Mouse (Mus musculus): ENCODE results near the gene Myo1e. TPM values are rescaled to one million over a fixed set of nuclear protein-coding genes. Genes with fewer than 3 reads are reported as not detected.

Myo1e gene
- polyA plus RNA-seq, 1 experiment from 2014 or later: 15.7 TPM

- no peak for ATAC-seq (ENCODE audit: low FRiP score, low TSS enrichment)
- TF ChIP-seq EP300 (optimal IDR thresholded peaks at IDR 0.05) (no peak), CTCF (IDR thresholded peaks at IDR 0.05; ENCODE audit: low read depth) (no peak)
- Histone ChIP-seq H3K4me3 (ENCODE audit: low read depth, low read length) (no peak overlapping the region), H3K4me2 (replicated peaks; ENCODE audit: low read depth) (no peak overlapping the region), H3K4me1 (replicated peaks; ENCODE audit: control insufficient read depth, insufficient read depth) (peaks cover 3% of the 10 kb centered on the region; the same call in 1 of the 2 replicates), H3K36me3 (ENCODE audit: control insufficient read depth, insufficient read depth, low read length) (no peaks in the 10 kb centered on the region), H3K9me3 (ENCODE audit: control insufficient read depth, low read length) (no peaks in the 10 kb centered on the region), H3K27me3 (ENCODE audit: control insufficient read depth, insufficient read depth, low read length) (no peaks in the 10 kb centered on the region), H3K9ac (ENCODE audit: low read length) (no peak overlapping the region), H3K27ac (replicated peaks) (peak overlapping the region; percentile 45)
- no peak for DNase-seq (ENCODE audit: low spot score)
- 65% methylated on average over 7 of the region's 8 CpGs for WGBS
These were observed 75.0 kb downstream of the Myo1e start for GRCm38 (mm10) chr9:70282107-70282506.

DNA sequence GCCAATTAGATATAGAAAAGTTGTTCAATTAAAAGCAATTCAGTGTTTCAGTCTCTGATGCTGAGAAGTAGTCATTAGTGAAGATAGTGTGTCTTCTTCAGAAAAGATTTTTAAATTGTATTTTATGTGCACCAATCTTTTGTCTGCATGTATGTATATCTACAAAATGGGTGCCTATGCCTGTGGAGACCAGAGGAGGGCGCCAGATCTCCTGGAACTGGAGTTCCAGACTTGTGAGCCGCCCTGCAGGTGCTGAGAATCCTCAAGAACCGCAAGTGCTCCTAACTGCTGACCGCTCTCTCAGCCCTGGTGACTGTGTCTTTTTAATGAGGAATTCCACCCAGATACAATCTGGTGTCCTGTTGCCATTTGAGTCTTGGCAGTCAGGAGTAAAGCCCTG, 76.0 kb downstream of the Myo1e start:
- ATAC-seq (ENCODE audit: low FRiP score, low TSS enrichment) (no peak), DNase-seq (ENCODE audit: low spot score) (no peak)
- H3K27me3 ChIP-seq (ENCODE audit: control insufficient read depth, insufficient read depth, low read length): no peaks in the 10 kb centered on the region
- H3K27ac ChIP-seq (replicated peaks): no peak overlapping the region
- H3K4me1 ChIP-seq (replicated peaks; ENCODE audit: control insufficient read depth, insufficient read depth): peaks cover 3% of the 10 kb centered on the region; the same call in 1 of the 2 replicates
- no peaks in the 10 kb centered on the region for H3K9me3 ChIP-seq (ENCODE audit: control insufficient read depth, low read length)
- H3K9ac ChIP-seq (ENCODE audit: low read length): no peak overlapping the region
- H3K4me2 ChIP-seq (replicated peaks; ENCODE audit: low read depth): no peak overlapping the region
- TF ChIP-seq CTCF (IDR thresholded peaks at IDR 0.05; ENCODE audit: low read depth) (peak; percentile 44), EP300 (optimal IDR thresholded peaks at IDR 0.05) (no peak)
- H3K4me3 ChIP-seq (ENCODE audit: low read depth, low read length): no peak overlapping the region
- H3K36me3 ChIP-seq (ENCODE audit: control insufficient read depth, insufficient read depth, low read length): no peaks in the 10 kb centered on the region
- 88% methylated on average over 4 of the region's 4 CpGs for WGBS

GRCm38 (mm10) chr9:70284584-70285140, 77.5 kb downstream of the Myo1e start:
- no peak overlapping the region for H3K9ac ChIP-seq (ENCODE audit: low read length)
- no peak overlapping the region for H3K4me2 ChIP-seq (replicated peaks; ENCODE audit: low read depth)
- H3K4me1 ChIP-seq (replicated peaks; ENCODE audit: control insufficient read depth, insufficient read depth): no peaks in the 10 kb centered on the region
- no peaks in the 10 kb centered on the region for H3K36me3 ChIP-seq (ENCODE audit: control insufficient read depth, insufficient read depth, low read length)
- TF ChIP-seq EP300 (optimal IDR thresholded peaks at IDR 0.05) (no peak), CTCF (IDR thresholded peaks at IDR 0.05; ENCODE audit: low read depth) (no peak)
- ATAC-seq (ENCODE audit: low FRiP score, low TSS enrichment) (no peak), DNase-seq (ENCODE audit: low spot score) (no peak)
- no peaks in the 10 kb centered on the region for H3K27me3 ChIP-seq (ENCODE audit: control insufficient read depth, insufficient read depth, low read length)
- H3K4me3 ChIP-seq (ENCODE audit: low read depth, low read length): no peak overlapping the region
- WGBS: 47% methylated on average over 7 of the region's 7 CpGs
- no peaks in the 10 kb centered on the region for H3K9me3 ChIP-seq (ENCODE audit: control insufficient read depth, low read length)
- no peak overlapping the region for H3K27ac ChIP-seq (replicated peaks)

DNA sequence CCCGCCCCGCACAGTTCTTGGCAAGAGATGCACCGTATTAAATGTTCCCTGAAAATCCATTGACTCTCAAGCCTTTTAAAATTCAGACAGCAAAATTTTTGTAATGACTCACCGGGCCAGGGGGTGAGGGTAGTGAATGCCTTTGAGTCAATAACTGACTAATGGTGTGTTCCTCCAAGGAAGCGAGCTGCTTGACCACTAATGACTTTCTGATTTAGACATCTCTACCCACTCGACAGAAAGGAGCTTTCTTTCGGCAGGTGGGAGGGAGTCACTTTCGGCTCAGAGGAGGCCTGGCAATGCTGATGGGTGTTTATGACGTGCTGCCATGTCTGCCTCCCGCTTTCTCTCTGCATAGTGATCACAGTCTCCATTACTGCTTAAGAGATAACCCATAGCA, 83.6 kb downstream of the Myo1e start:
- 0 out of 2 replicates have a peak overlapping the region, but pooled peaks have one; percentile 24 for H3K27ac ChIP-seq (replicated peaks)
- no peak overlapping the region for H3K9ac ChIP-seq (ENCODE audit: low read length)
- TF ChIP-seq CTCF (IDR thresholded peaks at IDR 0.05; ENCODE audit: low read depth): no peak
- TF ChIP-seq EP300 (optimal IDR thresholded peaks at IDR 0.05): no peak
- H3K4me2 ChIP-seq (replicated peaks; ENCODE audit: low read depth): no peak overlapping the region
- H3K36me3 ChIP-seq (ENCODE audit: control insufficient read depth, insufficient read depth, low read length): no peaks in the 10 kb centered on the region; the same call in 1 of the 2 replicates
- peaks cover 6% of the 10 kb centered on the region; the same call in 1 of the 2 replicates for H3K4me1 ChIP-seq (replicated peaks; ENCODE audit: control insufficient read depth, insufficient read depth)
- 57% methylated on average over 10 of the region's 10 CpGs for WGBS
- ATAC-seq (ENCODE audit: low FRiP score, low TSS enrichment) (no peak), DNase-seq (ENCODE audit: low spot score) (no peak)
- no peaks in the 10 kb centered on the region for H3K27me3 ChIP-seq (ENCODE audit: control insufficient read depth, insufficient read depth, low read length)
- H3K4me3 ChIP-seq (ENCODE audit: low read depth, low read length): no peak overlapping the region
- no peaks in the 10 kb centered on the region for H3K9me3 ChIP-seq (ENCODE audit: control insufficient read depth, low read length)

DNA sequence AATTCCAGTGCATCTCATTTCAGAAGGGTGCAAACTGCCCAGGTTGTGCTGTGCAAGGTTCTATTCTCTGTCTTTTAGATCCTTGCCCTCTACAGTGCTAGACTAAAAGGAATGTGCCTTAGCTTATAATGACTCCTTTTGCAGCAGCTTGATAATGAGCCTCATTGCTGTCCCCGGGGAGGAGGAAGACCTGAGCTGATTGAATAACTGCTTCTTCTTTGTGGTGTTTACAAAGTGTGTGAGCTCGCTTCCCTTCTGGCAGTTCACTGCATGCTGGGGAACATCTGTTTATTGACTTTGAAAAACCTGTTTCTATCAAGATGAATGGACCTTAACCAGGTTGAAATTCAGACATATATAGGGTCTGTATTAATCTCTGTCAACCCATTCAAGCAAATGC, 89.8 kb downstream of the Myo1e start:
- no peak overlapping the region for H3K4me2 ChIP-seq (replicated peaks; ENCODE audit: low read depth)
- no peak overlapping the region for H3K4me3 ChIP-seq (ENCODE audit: low read depth, low read length)
- H3K27ac ChIP-seq (replicated peaks): no peak overlapping the region
- DNase-seq (ENCODE audit: low spot score): no peak
- WGBS: 28% methylated on average over 2 of the region's 2 CpGs
- TF ChIP-seq CTCF (IDR thresholded peaks at IDR 0.05; ENCODE audit: low read depth) (no peak), EP300 (optimal IDR thresholded peaks at IDR 0.05) (no peak)
- no peak for ATAC-seq (ENCODE audit: low FRiP score, low TSS enrichment)
- H3K4me1 ChIP-seq (replicated peaks; ENCODE audit: control insufficient read depth, insufficient read depth): no peaks in the 10 kb centered on the region
- peaks cover 4% of the 10 kb centered on the region; the same call in 1 of the 2 replicates for H3K36me3 ChIP-seq (ENCODE audit: control insufficient read depth, insufficient read depth, low read length)
- no peaks in the 10 kb centered on the region for H3K27me3 ChIP-seq (ENCODE audit: control insufficient read depth, insufficient read depth, low read length)
- no peaks in the 10 kb centered on the region for H3K9me3 ChIP-seq (ENCODE audit: control insufficient read depth, low read length)
- no peak overlapping the region for H3K9ac ChIP-seq (ENCODE audit: low read length)

DNA sequence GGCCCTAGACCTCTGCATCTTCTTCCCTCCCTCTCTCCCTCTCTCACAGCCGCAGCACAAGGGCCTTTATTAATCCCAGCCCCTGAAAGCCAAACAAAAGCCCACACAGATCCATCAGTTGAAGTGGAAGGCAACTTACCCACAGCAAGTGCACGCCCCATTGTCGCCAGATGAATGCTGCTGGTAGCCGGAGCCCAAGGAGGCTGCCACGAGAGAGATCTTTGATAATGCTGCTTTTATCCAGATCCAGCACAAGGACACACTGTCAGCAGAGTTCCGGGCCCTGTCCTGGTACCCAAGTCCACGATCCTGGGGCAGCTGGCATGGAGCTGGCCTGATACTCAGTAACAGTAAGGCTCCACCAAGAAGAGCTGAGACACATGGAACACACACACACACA, 91.1 kb downstream of the Myo1e start:
- Histone ChIP-seq H3K9me3 (ENCODE audit: control insufficient read depth, low read length) (no peaks in the 10 kb centered on the region), H3K27ac (replicated peaks) (no peak overlapping the region), H3K4me3 (ENCODE audit: low read depth, low read length) (no peak overlapping the region), H3K4me1 (replicated peaks; ENCODE audit: control insufficient read depth, insufficient read depth) (no peaks in the 10 kb centered on the region), H3K9ac (ENCODE audit: low read length) (no peak overlapping the region), H3K36me3 (ENCODE audit: control insufficient read depth, insufficient read depth, low read length) (peaks cover 10% of the 10 kb centered on the region; the same call in 1 of the 2 replicates), H3K27me3 (ENCODE audit: control insufficient read depth, insufficient read depth, low read length) (no peaks in the 10 kb centered on the region), H3K4me2 (replicated peaks; ENCODE audit: low read depth) (no peak overlapping the region)
- TF ChIP-seq CTCF (IDR thresholded peaks at IDR 0.05; ENCODE audit: low read depth) (no peak), EP300 (optimal IDR thresholded peaks at IDR 0.05) (no peak)
- DNase-seq (ENCODE audit: low spot score): no peak
- ATAC-seq (ENCODE audit: low FRiP score, low TSS enrichment): no peak
- WGBS: 70% methylated on average over 7 of the region's 7 CpGs

All from stomach, postnatal 0 days (tissue).